Mouse (Mus musculus) embryo, embryonic 11 days (tissue): ENCODE results near the gene Snx32.
"Not testable (repeated sequence)": the region's sequence is repeated elsewhere in the genome, so short reads cannot be mapped to it uniquely, and the experiment has no call there.

Source experiments
- DNase-seq: peaks from one replicate; pipeline ENCODE4 v3.0.0-alpha.2; 2015

Gene Snx32

GRCm38 (mm10) chr19:5511074-5511632 is 815 bp upstream of the Snx32 start:
- DNase-seq: no peak

GRCm38 (mm10) chr19:5503687-5504086 is 6.7 kb downstream of the Snx32 start, which contains the start of gene 1700020D05Rik:
Gene 1700020D05Rik (minus strand): TSS chr19:5503787.
- no peak for DNase-seq

DNA sequence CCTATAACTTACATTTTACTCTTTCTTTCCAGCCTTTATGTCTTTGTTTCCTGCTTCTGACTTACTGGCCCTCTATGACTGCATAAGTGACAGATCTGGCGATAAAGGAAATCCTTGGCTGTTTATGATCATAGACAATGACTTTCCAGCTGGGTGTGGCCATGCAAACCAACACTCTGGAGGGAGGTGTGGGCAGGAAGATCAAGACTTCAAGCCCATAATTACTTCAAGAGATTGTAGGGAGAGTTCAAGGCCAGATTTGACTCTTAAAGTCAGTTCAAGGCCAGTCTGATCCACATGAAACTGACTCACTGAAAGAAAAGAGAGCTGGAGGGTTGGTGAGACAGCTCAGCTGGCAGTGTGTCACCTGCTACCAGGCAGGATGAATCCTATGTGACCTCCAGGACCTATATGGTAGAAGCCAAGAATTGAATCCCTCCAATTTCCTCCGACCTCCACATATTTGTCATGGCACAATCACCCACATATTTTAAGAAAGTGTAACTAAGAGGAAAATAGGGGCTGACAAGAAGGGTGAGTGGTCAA is 9.9 kb downstream of the Snx32 start:
- DNase-seq: no peak

DNA sequence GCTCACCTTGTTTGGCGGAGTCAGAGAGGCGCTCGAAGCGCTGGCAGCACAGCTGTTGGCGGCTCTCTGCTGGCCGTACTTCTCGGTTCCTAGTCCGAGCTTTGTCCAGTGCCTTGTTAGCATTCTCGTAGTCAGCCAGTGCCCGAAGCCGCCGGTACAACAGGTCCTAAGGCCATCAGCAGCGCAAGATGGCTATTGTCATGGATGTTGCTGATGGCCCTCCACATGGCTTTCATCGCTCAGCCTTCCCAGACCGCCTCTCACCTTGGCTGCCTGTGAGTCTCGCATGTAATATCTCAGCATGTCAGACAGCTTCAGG is 14.3 kb downstream of the Snx32 start:
- no peak for DNase-seq

DNA sequence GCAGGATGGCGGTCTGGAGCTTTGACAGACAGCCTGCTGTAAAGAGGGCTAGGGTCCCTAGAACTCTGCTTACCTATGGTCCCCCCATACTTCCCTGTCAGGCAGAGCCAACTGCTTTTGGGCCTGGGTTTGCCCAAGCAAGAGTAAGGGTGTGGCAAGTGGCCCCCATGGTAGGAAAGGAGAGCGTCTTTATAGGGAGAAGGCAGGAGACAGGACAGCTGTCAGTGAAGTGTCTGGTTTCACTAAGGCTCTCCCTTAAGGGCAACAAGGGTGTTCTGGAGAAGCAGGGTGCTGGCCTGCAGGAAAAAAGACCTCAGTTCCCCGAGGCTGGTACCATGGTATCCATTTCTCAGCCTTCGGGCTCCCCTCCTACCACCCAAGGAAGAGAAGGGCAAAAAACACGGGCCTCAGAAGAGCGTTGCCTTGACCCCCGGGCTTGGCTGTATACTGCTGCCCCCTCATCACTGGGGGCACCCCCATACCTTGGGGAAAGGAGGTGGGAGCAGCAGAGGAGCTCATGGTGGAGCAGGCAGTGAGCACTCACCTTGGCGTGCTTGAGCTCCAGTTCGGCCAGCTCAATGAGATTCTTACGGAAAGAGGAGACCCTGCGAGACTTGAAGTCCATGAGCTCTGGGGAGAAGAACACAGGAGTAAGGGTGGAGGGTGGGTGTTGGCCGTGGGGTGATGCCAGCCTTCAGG is 14.8 kb downstream of the Snx32 start:
- no peak for DNase-seq

DNA sequence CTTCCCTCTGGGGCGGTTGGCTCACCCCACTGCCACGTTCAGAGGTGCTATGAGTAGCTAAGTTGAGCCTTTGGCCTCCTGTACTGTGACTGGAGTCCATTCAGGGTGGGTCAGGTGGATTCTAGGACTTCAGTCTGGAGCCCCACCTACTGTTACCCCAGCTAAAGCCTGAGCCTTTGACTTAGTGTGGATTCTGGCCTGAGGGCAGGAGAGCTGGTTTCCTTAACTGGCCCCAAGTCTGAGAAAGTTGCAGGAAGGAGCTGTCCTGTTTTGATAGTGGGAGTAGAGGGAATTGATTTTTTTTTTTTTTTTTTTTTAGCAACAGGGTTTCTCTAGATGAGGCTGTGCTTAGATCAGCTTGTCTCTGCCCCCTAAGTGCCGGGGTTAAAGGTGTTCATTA is 16.0 kb downstream of the Snx32 start:
- DNase-seq: no peak

- DNase-seq: not testable (repeated sequence)
Observed at GRCm38 (mm10) chr19:5493301-5493721, 17.0 kb downstream of the Snx32 start.

- no peak for DNase-seq
Observed at GRCm38 (mm10) chr19:5492641-5493040, 17.7 kb downstream of the Snx32 start.

DNA sequence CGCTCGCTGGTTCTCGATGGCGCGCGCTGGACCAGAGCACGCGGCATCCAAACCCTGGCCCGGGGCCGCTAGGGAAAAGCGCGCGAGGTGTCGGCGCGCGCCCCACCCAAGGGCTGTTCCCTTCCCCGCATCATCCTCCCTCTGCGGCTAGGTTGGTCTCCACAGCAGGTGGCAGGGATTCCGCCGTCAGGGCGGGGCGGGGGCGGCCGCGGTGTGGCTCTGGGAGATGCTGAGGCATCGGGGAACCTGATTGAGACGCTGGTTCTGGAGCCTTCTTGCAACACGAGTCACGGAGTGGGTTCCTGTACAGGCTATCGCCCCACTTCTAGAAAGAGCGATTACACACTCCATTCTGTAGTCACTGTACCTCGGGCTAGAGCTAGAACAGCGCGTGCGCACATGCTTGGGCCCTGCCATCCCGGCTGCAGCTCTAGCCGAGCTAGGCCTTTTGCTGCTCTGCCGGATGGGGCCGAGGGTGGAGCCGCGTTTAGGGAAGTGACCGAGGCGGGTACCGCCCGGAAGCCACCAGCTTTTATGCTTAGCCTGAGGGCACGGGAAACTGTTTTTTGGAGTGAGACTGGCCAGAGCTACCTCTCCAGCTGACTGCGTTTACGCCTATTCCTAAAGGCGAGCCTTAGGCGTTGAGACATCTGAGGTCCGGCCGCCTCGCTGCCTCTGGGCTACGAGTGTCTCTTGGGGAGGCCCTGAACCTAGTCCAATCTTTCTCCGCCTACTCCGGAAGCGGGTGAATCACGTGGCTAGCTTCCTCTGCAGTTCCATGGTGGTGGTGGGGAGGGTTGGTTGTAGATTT is 19.2 kb downstream of the Snx32 start:
- DNase-seq: peak; percentile 85

- peak; percentile 99 for DNase-seq
Observed at GRCm38 (mm10) chr19:5490313-5490897, 19.9 kb downstream of the Snx32 start, which contains the start of gene Cfl1. Gene Cfl1 (plus strand): TSS chr19:5490455.

GRCm38 (mm10) chr19:5489721-5490120 is 20.6 kb downstream of the Snx32 start:
- DNase-seq: not testable (repeated sequence)

DNA sequence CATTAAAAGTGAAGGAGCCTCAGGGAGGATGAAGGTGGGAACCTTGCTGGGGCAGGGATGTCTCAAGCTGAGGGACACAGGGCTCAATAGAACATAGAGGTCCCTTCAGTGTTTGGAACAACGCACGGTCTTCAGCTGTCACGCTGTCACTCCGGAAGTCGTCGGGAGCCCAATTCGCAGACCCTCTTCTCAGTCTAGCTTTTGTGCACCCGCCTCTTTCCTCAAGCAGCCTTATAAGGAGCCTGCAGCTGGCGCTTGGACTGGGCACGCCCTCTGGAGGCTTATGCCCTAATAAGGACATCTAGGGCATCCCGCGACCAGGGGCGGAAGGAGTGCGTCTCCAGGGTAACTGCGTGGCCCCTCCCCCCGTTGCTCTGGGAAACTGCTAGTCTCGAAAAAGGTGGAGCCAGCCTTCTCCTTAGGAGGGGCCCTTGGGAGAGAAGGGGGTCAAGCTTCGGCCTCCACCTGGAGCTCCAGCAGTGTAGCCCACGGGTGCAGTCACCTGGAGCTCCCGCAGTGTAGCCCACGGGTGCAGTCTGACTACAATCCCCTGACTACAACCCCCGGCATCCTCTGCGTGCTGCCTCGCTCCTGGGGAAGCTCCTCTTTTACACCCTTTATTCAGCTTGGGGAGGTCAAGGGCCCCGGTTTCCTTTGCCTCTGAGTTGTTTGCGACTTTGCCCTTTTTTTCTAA is 21.3 kb downstream of the Snx32 start:
- peak; percentile 99 for DNase-seq

- DNase-seq: peak; percentile 96
Observed at GRCm38 (mm10) chr19:5487768-5488550, 22.4 kb downstream of the Snx32 start, which contains the start of gene Mus81. Gene Mus81 (minus strand): TSS chr19:5488402.

DNA sequence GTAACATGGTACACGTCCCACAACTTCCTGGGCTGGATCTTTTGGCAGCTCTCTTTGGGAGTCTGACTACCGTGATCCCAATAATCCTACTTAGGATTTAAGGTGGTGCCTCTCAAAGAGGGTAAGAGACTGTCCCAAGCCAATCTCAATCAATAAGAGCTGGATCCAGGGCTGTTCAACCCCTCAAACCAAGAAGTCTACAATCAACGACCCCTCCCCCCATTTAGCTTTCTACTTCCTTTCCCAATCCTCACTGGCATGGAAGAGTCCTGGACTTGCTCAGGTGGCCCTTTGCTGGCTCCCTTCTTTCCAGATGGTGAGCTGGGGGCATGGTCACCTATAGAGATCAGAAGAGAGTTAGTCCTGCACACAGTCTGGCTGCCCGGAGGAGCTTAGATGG is 23.6 kb downstream of the Snx32 start:
- DNase-seq: no peak

GRCm38 (mm10) chr19:5486286-5486685 is 24.1 kb downstream of the Snx32 start:
- no peak for DNase-seq

DNA sequence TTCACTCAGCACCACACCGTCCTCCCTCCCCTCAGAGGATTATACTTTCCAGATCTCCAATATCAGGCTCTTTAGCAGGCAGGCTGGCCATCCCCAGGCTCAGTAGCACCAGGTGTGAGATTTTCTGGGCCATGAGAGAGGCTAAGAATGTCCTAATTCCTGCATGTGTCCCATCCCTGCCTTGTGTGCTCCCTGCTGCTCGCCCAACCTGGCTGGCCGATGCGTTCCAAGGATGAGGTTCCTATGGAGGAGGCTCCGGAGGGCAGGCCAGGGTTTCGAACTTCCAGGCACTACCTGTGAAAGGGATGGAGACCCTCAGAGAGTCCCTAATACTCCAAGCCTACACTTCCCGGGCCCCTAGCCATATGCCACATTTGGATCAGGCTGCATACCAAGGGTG is 24.5 kb downstream of the Snx32 start:
- DNase-seq: no peak

DNA sequence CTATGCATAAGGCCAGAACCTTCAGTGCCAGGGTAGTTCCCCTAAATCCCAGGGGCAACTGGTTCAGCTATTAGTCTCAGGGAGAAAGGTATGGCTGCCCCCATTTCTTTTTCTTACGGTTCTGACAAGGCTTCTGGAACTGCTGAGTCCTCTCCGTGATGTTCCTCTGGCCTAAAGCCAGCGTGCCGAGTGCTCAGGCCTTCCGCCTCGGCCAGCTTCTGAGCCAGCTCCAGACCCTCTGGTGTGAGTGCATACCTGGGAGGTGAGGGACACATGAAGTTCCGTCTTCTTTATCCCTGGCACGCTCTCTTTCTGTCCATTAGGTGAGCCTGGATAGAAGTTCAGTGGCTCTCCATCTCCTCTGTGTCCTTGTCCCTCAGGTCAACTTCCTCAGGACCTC is 25.0 kb downstream of the Snx32 start:
- DNase-seq: no peak

GRCm38 (mm10) chr19:5484496-5484895 is 25.8 kb downstream of the Snx32 start:
- DNase-seq: no peak

- DNase-seq: no peak
Observed at GRCm38 (mm10) chr19:5483386-5484359, 26.7 kb downstream of the Snx32 start.

DNA sequence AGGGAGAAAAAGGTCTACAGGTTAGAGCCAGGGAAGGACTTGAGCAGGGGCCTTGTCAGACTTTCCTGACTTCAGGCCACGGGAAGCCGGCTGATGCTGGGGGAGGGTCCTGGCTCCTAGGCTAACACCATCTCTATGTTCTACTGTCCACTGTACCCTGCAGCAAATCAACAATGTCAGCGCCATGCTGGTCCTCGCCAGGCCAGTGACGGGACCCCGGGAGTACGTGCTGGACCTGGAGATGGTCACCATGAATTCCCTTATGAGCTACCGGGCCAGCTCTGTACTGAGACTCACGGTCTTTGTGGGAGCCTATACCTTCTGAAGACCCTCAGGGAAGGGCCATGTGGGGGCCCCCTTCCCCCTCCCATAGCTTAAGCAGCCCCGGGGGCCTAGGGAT is 28.9 kb downstream of the Snx32 start:
- DNase-seq: no peak

GRCm38 (mm10) chr19:5480016-5480415 is 30.3 kb downstream of the Snx32 start:
- no peak for DNase-seq
